Mouse (Mus musculus): ENCODE data around the gene Henmt1. TPM values are rescaled to one million over a fixed set of nuclear protein-coding genes. Genes with fewer than 3 reads are reported as not detected.

Gene Henmt1
- total and polyA plus RNA-seq, 2 experiments from 2014 or later, result not detected

- no peaks in the 10 kb centered on the region for H3K36me3 ChIP-seq (replicated peaks; ENCODE audit: control insufficient read depth, insufficient read depth, low read length)
- no peak overlapping the region for H3K4me2 ChIP-seq (ENCODE audit: low read depth, low read length)
- H3K27me3 ChIP-seq (ENCODE audit: control insufficient read depth, insufficient read depth, low read length), result no peaks in the 10 kb centered on the region
- DNase-seq (ENCODE audit: low spot score), result no peak
- WGBS, result 80% methylated on average over 3 of the region's 3 CpGs
- no peak overlapping the region for H3K9ac ChIP-seq (replicated peaks; ENCODE audit: low read depth, low read length)
- no peak for ATAC-seq (ENCODE audit: insufficient read depth, low read depth)
- no peak overlapping the region for H3K4me3 ChIP-seq (ENCODE audit: low read depth, low read length)
- TF ChIP-seq EP300 (IDR thresholded peaks at IDR 0.05; ENCODE audit: low read depth), result no peak
- no peak for TF ChIP-seq CTCF (IDR thresholded peaks at IDR 0.05; ENCODE audit: low read depth)
- H3K4me1 ChIP-seq (ENCODE audit: control insufficient read depth, insufficient read depth), result no peaks in the 10 kb centered on the region
- no peak overlapping the region for H3K27ac ChIP-seq (ENCODE audit: low read depth)
- H3K9me3 ChIP-seq (replicated peaks; ENCODE audit: control insufficient read depth, low read length), result no peaks in the 10 kb centered on the region
Measured at GRCm38 (mm10) chr3:108920442-108921070, 19.1 kb upstream of the Henmt1 start.

GRCm38 (mm10) chr3:108921822-108922221, 17.9 kb upstream of the Henmt1 start:
- H3K9ac ChIP-seq (replicated peaks; ENCODE audit: low read depth, low read length), result no peak overlapping the region
- no peaks in the 10 kb centered on the region for H3K27me3 ChIP-seq (ENCODE audit: control insufficient read depth, insufficient read depth, low read length)
- TF ChIP-seq EP300 (IDR thresholded peaks at IDR 0.05; ENCODE audit: low read depth), result no peak
- no peak overlapping the region for H3K27ac ChIP-seq (ENCODE audit: low read depth)
- ATAC-seq (ENCODE audit: insufficient read depth, low read depth), result no peak
- no peak for DNase-seq (ENCODE audit: low spot score)
- 79% methylated on average over 1 of the region's 1 CpGs for WGBS
- H3K9me3 ChIP-seq (replicated peaks; ENCODE audit: control insufficient read depth, low read length), result no peaks in the 10 kb centered on the region
- H3K36me3 ChIP-seq (replicated peaks; ENCODE audit: control insufficient read depth, insufficient read depth, low read length), result no peaks in the 10 kb centered on the region
- H3K4me3 ChIP-seq (ENCODE audit: low read depth, low read length), result no peak overlapping the region
- H3K4me1 ChIP-seq (ENCODE audit: control insufficient read depth, insufficient read depth), result no peaks in the 10 kb centered on the region
- no peak overlapping the region for H3K4me2 ChIP-seq (ENCODE audit: low read depth, low read length)

- H3K36me3 ChIP-seq (replicated peaks; ENCODE audit: control insufficient read depth, insufficient read depth, low read length), result no peaks in the 10 kb centered on the region
- H3K4me1 ChIP-seq (ENCODE audit: control insufficient read depth, insufficient read depth), result no peaks in the 10 kb centered on the region
- H3K9me3 ChIP-seq (replicated peaks; ENCODE audit: control insufficient read depth, low read length), result 0 out of 2 replicates have a peak, but pooled peaks cover 3% of the 10 kb centered on the region
- no peak overlapping the region for H3K27ac ChIP-seq (ENCODE audit: low read depth)
- 87% methylated on average over 4 of the region's 4 CpGs for whole genome bisulfite sequencing
- ATAC-seq (ENCODE audit: insufficient read depth, low read depth) (no peak), DNase-seq (ENCODE audit: low spot score) (no peak)
- no peak overlapping the region for H3K9ac ChIP-seq (replicated peaks; ENCODE audit: low read depth, low read length)
- no peaks in the 10 kb centered on the region for H3K27me3 ChIP-seq (ENCODE audit: control insufficient read depth, insufficient read depth, low read length)
- TF ChIP-seq CTCF (IDR thresholded peaks at IDR 0.05; ENCODE audit: low read depth) (no peak), EP300 (IDR thresholded peaks at IDR 0.05; ENCODE audit: low read depth) (no peak)
- no peak overlapping the region for H3K4me3 ChIP-seq (ENCODE audit: low read depth, low read length)
- no peak overlapping the region for H3K4me2 ChIP-seq (ENCODE audit: low read depth, low read length)
Measured at GRCm38 (mm10) chr3:108925677-108926076, 14.0 kb upstream of the Henmt1 start.

- WGBS, result 53% methylated on average over 1 of the region's 1 CpGs
- no peaks in the 10 kb centered on the region for H3K27me3 ChIP-seq (ENCODE audit: control insufficient read depth, insufficient read depth, low read length)
- H3K4me3 ChIP-seq (ENCODE audit: low read depth, low read length), result no peak overlapping the region
Measured at GRCm38 (mm10) chr3:108926308-108926707, 13.4 kb upstream of the Henmt1 start.

GRCm38 (mm10) chr3:108933557-108933956, 6.1 kb upstream of the Henmt1 start:
- Histone ChIP-seq H3K4me2 (ENCODE audit: low read depth, low read length) (no peak overlapping the region), H3K9ac (replicated peaks; ENCODE audit: low read depth, low read length) (no peak overlapping the region), H3K27me3 (ENCODE audit: control insufficient read depth, insufficient read depth, low read length) (no peaks in the 10 kb centered on the region), H3K4me1 (ENCODE audit: control insufficient read depth, insufficient read depth) (no peaks in the 10 kb centered on the region), H3K9me3 (replicated peaks; ENCODE audit: control insufficient read depth, low read length) (0 out of 2 replicates have a peak, but pooled peaks cover 3% of the 10 kb centered on the region), H3K4me3 (ENCODE audit: low read depth, low read length) (no peak overlapping the region), H3K27ac (ENCODE audit: low read depth) (no peak overlapping the region), H3K36me3 (replicated peaks; ENCODE audit: control insufficient read depth, insufficient read depth, low read length) (no peaks in the 10 kb centered on the region)
- 90% methylated on average over 6 of the region's 6 CpGs for WGBS
- no peak for ATAC-seq (ENCODE audit: insufficient read depth, low read depth)
- no peak for DNase-seq (ENCODE audit: low spot score)
- TF ChIP-seq CTCF (IDR thresholded peaks at IDR 0.05; ENCODE audit: low read depth), result no peak
- no peak for TF ChIP-seq EP300 (IDR thresholded peaks at IDR 0.05; ENCODE audit: low read depth)

More at GRCm38 (mm10) chr3:108926308-108926707, 13.4 kb upstream of the Henmt1 start:
- Histone ChIP-seq H3K27ac (ENCODE audit: low read depth) (no peak overlapping the region), H3K36me3 (replicated peaks; ENCODE audit: control insufficient read depth, insufficient read depth, low read length) (no peaks in the 10 kb centered on the region), H3K9me3 (replicated peaks; ENCODE audit: control insufficient read depth, low read length) (0 out of 2 replicates have a peak, but pooled peaks cover 3% of the 10 kb centered on the region), H3K4me1 (ENCODE audit: control insufficient read depth, insufficient read depth) (no peaks in the 10 kb centered on the region), H3K9ac (replicated peaks; ENCODE audit: low read depth, low read length) (no peak overlapping the region), H3K4me2 (ENCODE audit: low read depth, low read length) (no peak overlapping the region)
- no peak for DNase-seq (ENCODE audit: low spot score)
- TF ChIP-seq EP300 (IDR thresholded peaks at IDR 0.05; ENCODE audit: low read depth) (no peak), CTCF (IDR thresholded peaks at IDR 0.05; ENCODE audit: low read depth) (no peak)
- no peak for ATAC-seq (ENCODE audit: insufficient read depth, low read depth)

- ATAC-seq (ENCODE audit: insufficient read depth, low read depth) (no peak), DNase-seq (ENCODE audit: low spot score) (no peak)
- peaks cover 6% of the 10 kb centered on the region; the same call in 1 of the 2 replicates for H3K27me3 ChIP-seq (ENCODE audit: control insufficient read depth, insufficient read depth, low read length)
- no peaks in the 10 kb centered on the region for H3K36me3 ChIP-seq (replicated peaks; ENCODE audit: control insufficient read depth, insufficient read depth, low read length)
- no peaks in the 10 kb centered on the region for H3K9me3 ChIP-seq (replicated peaks; ENCODE audit: control insufficient read depth, low read length)
- WGBS, result 89% methylated on average over 5 of the region's 5 CpGs
- no peaks in the 10 kb centered on the region for H3K4me1 ChIP-seq (ENCODE audit: control insufficient read depth, insufficient read depth)
- TF ChIP-seq CTCF (IDR thresholded peaks at IDR 0.05; ENCODE audit: low read depth) (no peak), EP300 (IDR thresholded peaks at IDR 0.05; ENCODE audit: low read depth) (no peak)
- no peak overlapping the region for H3K27ac ChIP-seq (ENCODE audit: low read depth)
- no peak overlapping the region for H3K4me2 ChIP-seq (ENCODE audit: low read depth, low read length)
- no peak overlapping the region for H3K9ac ChIP-seq (replicated peaks; ENCODE audit: low read depth, low read length)
- H3K4me3 ChIP-seq (ENCODE audit: low read depth, low read length), result no peak overlapping the region
Measured at GRCm38 (mm10) chr3:108938691-108939090, 982 bp upstream of the Henmt1 start.
